Mouse (Mus musculus) cerebellum, adult 11-12 months (tissue): ENCODE results near the gene Smarcc1.

Experiments
- DNase-seq: peaks from one replicate; pipeline ENCODE4 v3.0.0; 2022

Gene Smarcc1

DNA sequence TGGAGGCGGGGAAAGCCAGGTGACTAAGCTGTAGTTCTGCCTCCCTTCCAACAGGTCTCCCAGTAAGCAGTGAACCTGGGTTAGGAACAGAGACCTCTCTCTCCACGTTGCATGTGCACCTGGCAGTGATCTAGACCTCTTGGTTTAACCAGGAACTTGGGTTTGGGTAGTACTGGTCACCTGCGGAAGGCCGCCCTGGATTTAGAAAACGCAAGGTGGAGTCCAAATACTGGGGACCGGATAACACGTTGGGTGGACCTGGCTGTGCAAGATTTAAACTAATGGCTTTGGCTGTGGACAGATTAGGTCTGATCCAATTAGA is 127.0 kb downstream of the Smarcc1 start:
- DNase-seq: no peak

GRCm38 (mm10) chr9:110244889-110245589 is 127.5 kb downstream of the Smarcc1 start:
- peak; percentile 76 for DNase-seq

- DNase-seq: peak; percentile 86
Observed at GRCm38 (mm10) chr9:110245590-110246320, 128.2 kb downstream of the Smarcc1 start.

DNA sequence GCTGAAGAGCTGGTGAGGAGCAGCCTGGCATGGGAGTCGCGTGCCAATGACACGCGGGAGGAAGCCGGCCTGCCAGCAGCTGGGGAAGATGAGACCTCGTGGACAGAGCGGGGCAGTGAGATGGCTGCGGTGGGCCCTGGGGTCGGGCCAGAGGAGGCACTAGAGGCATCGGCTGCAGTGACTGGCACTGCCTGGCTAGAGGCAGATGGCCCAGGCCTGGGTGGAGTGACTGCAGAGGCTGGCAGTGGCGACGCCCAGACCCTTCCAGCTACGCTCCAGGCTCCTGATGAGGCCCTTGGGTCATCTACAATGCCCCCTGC is 128.8 kb downstream of the Smarcc1 start:
- no peak for DNase-seq

DNA sequence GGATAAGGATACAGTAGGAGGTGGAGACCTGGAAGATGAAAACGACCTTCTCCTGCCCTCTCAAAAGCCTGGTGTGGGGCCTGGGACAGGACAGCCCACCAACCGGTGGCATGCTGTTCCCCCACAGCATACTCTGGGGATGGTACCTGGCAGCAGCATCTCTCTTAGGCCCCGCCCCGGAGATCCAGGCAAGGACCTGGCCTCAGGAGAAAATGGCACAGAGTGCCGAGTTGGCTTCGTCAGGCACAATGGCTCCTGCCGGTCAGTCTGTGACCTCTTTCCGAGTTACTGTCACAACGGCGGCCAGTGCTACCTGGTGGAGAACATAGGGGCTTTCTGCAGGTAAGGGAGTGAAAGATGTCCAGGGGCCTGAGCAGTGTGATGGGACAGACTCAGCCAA is 129.5 kb downstream of the Smarcc1 start:
- DNase-seq: peak; percentile 51

GRCm38 (mm10) chr9:110248861-110249260 is 131.4 kb downstream of the Smarcc1 start:
- DNase-seq: no peak

DNA sequence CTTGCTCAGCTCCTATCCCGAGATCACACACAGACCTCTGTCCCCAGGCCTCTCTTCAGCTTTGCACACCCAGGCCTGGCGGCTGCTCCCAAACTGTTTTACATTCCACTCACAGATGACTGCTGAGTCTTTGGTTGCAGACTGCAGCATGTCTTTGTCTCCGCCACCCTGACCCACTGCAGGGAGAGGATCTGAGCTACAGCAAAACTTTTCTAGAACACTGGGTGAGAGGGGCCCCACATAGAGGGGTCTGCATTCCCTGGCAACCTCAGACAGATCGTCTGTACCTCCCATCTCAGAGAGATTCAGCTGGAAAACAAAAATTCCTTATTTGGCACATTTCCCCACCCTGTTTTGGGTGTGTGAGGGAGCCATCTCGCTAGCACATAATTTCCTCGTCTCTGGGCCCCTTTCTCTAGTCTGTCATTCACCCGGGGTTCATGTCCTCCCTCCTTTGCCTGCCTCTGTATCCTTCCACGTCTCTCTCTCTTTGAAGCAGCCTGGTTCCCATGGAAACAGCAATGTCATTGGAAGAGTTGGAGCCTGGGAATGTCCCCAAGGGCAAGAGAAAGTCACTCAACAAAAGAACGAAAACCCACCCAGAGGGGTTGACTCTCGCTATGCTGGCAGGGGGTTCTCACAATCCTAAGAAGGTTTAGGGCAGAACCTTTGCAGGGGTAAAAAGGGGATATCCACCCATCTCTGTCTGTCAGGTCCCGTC is 132.5 kb downstream of the Smarcc1 start:
- DNase-seq: peak; percentile 38

DNA sequence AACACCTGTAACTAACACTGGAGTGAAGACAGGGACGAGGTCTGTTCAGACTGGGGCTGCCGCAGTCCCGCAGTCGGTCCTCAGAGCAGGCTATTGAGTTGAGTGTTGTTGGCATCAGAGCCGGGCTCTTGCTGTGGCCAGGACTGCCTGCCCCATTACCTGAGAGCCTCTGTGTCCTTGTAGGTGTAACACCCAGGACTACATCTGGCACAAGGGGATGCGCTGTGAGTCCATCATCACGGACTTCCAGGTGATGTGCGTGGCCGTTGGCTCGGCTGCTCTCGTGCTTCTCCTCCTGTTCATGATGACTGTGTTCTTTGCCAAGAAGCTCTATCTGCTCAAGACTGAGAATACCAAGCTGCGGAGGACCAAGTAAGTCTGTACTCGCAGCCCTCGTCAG is 133.3 kb downstream of the Smarcc1 start:
- DNase-seq: peak; percentile 41

DNA sequence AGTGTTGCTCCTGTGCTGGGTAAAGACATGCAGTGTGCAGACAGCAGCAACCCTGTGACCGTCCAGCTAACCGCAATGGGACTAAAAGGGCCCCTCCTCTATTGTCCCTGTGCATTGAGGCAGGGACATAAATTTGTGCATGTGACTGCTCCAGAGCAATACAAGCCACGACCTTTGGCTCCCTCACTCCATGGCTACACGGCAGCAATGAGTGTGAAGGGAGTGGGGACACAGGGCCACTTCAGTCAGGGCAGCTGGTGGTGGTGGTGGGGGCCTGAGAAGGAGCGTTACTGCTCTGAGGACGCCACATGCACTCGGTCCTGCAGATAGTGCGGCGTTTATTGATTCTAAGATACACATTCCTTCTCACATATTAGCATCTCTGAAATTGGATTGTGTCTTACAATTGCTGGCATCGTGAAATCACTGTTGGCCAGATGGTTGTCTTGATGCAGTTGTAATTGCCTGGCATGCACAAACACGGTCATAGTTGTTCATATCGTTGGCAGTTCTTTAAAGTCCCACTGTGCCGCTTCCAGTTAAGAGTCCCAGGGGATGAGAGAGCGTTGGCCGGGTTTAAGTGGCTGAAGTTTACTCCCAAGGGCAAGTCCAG is 138.0 kb downstream of the Smarcc1 start:
- no peak for DNase-seq

DNA sequence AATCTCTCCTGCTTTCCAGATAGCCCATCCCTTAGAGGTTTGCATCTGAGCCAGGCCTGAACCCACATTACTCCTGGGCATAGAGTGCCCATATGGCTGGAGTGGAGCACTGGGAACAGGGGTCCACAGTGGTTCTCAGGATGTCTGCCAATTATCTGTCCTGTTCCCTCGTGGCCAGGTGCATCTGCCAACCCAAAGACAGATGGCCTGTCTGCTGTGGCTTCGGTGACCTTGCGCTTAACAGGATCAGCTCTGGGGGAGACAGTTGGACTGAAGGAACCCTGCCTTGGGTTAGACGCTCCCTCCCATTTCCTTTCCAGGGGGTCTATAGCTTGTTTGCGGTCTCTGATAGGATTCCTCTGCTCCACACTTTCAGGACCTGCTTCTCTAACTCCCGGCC is 141.1 kb downstream of the Smarcc1 start:
- DNase-seq: peak; percentile 79

- no peak for DNase-seq
Observed at GRCm38 (mm10) chr9:110259118-110259517, 141.6 kb downstream of the Smarcc1 start.

- no peak for DNase-seq
Observed at GRCm38 (mm10) chr9:110263181-110263580, 145.7 kb downstream of the Smarcc1 start.

DNA sequence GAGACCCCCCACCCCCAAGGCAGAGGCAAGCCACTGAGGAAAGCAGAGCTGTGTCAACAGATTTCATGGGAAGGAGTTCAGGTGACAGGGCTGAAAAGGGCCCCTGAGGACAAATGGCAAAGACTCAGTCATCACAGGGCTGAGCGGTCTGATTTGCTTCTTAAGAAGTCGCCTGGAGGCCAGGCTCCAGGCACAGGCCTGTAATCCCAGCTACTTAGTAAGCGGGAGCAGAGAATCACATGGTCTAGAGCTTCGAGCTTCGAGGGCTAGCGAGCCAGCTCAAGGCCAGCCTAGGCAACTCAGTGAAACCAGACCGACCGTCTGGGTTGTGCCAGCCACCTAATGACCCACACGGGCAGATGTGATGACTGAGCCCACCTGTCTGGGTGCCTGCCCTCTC is 147.5 kb downstream of the Smarcc1 start:
- no peak for DNase-seq

GRCm38 (mm10) chr9:110268416-110268815 is 150.9 kb downstream of the Smarcc1 start:
- no peak for DNase-seq

- no peak for DNase-seq
Observed at GRCm38 (mm10) chr9:110272330-110272729, 154.8 kb downstream of the Smarcc1 start.

DNA sequence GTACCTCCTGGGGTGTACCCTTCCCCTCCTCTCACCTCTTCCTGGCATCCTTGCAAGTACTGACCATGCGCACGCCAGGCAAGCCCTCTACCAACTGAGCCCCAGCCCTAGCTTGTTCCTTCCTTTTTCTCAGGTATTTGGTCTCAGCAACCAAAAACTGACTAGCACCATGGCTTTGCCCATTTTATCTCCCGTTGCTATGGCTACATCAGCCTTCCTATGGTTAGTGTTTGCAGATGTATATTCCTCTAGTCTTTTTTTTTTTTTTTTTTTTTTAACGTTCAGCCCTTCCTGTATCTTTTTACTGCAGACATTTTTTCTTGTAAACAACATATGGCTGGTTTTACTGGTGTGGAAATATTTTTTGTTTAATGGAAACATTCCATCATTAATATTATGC is 156.0 kb downstream of the Smarcc1 start:
- no peak for DNase-seq

GRCm38 (mm10) chr9:110275882-110276281 is 158.4 kb downstream of the Smarcc1 start:
- DNase-seq: no peak

DNA sequence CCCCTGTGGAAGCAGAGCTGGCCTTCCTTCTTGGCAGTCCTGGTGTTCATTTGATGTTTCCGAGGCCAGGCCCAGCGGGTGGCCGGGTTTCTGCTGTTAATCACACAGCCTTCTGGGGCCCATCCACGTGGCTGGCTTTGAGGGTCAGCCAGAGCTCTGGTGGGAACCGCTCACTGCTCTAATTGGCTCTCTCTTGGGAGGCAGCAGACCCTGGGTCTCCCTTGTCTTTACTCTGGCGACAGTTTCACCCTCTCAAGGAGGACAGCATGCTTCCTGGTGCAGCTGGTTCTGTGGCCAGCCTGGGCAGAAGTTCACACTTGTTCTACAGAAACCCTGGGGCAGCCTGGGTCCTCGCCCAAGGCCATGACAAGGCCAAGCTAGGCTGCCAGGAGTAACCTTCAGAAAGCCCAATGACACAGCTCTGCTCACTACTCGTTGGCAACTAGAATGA is 159.9 kb downstream of the Smarcc1 start:
- DNase-seq: no peak

GRCm38 (mm10) chr9:110284075-110284697 is 166.7 kb downstream of the Smarcc1 start:
- DNase-seq: no peak

- DNase-seq: peak; percentile 77
Observed at GRCm38 (mm10) chr9:110287321-110287924, 169.9 kb downstream of the Smarcc1 start.
